Mouse (Mus musculus): ENCODE measurements around the gene Spi1. TPM values are rescaled to one million over a fixed set of nuclear protein-coding genes. Genes with fewer than 3 reads are reported as not detected.

Gene Spi1
- 9.5 and 10.5 TPM in 2 replicates for polyA plus RNA-seq (2021; fragmentation: Nextera tagmentation)
- long read RNA-seq, experiment 1, transcript Spi1-201 (5 exons, 2,034 nt): major isoform, 14 of 17 reads
- long read RNA-seq, experiment 1, partial matches to known transcripts: 1 of 17 reads
- long read RNA-seq, experiment 1, other reads (novel, unspliced or antisense): 2 of 17 reads
- long read RNA-seq, experiment 2, transcript Spi1-201 (5 exons, 2,034 nt): major isoform, 14 of 16 reads
- long read RNA-seq, experiment 2, partial matches to known transcripts: 0 of 16 reads
- long read RNA-seq, experiment 2, other reads (novel, unspliced or antisense): 2 of 16 reads

DNA sequence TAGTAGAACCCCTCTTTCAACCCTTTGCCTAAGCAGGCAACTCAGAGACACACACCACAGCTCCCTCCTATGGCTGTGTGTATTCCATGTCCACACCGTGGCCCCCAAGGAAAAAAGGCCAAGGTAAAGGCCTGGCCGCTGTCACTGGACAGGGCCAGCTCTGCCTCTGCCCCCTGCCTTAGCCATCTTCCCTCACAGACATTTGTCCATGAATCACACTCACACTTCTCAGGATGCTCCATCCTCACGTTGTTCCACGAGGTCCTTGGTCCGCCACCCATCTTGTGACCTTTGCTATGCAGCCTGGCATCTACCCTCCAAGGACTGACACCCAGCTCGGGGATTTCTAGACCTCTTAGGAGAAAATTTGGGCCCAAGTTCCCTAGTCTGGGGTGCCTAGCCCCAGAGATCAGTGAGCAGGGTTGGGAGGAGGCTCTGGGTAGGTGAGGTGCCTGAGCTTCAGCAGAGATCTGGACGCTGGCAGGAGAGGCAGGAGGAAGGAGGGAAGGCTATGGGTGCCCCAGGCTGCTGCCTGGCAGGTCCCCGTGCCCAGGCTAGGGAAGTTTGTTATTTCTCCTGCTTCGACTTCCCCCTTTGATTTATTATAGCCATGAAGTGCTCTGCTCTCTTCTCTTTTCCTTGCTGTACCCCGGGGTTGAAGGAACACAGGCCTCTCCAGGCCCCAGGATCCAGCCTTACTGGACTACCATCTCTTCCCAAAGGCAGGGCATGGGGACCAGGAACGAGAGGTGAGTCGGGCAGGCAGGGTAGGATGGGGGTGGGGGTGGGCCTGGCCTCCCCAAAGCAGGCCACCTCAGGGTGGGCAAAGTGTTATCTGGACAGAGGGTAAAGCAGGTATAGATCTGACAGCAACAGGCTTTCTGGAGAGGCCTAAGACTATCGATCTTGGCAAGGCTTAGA is at the start of gene Spi1:
Gene Spi1 (plus strand): TSS at position 616 of the 921 bp plus-strand sequence.

GRCm38 (mm10) chr2:91035385-91035784 is 46.8 kb upstream of the Spi1 start, which contains the start of gene Rapsn:
Rapsn (plus strand) TSS chr2:91035620.

DNA sequence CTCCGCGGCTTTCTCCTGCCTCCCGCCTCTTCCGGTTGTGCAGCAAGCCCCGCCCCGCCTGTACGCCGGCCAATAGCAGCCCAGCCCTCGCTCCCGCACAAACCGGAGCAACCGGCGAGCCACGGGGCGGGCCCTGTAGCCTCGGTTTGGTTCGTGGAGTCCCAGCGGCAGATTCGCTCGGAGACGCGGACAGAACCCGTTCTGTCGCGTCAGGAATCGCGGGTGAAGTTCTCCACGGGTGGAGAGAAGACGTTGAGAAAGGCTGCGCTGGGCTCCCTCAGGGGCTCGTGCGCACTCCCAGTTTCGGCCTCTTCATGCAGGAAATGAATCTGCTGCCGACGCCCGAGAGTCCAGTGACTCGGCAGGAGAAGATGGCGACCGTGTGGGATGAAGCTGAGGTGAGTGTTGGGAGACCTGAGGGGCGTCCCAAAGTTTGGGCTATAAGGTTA is 28.2 kb upstream of the Spi1 start, which contains the start of gene Psmc3:
Gene Psmc3 (plus strand): TSS at position 76 of the 449 bp plus-strand sequence.

DNA sequence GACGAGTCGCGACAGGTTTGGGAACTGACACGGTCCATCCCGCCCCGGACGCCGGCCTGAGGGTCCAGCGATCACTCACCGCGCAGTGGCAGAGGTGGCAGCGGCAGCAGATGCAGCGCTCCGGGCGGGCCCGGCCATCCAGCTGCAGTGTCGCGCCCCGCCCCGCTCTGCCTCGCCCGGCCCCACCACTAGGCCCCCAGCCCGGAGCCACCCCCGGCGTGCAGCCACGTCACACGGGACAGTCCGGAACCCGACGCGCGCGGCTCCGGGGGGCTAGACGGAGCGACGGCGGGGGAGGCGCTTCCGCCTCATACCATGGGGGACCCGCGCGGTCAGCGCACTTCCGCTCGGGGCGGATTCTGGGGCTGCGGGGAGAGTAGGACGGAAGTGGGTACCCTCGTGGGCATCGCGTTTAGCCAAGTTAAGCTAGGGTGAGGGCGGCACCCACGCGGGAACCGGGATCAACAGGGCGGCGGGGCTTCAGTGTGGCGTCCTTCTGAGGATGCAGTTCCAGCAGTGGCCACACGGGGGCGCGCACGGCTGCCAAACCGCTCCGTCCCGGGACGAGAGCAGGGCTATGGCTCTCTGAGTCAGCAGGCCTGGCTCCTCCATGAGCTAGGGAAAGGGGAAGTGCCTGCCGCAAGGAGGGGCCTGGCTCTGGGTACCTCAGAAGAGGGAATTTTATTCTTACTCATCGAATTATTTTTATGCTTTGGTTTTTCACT is 12.0 kb upstream of the Spi1 start, which contains the start of gene Slc39a13:
Gene Slc39a13 (minus strand): TSS at position 342 of the 725 bp plus-strand sequence.

DNA sequence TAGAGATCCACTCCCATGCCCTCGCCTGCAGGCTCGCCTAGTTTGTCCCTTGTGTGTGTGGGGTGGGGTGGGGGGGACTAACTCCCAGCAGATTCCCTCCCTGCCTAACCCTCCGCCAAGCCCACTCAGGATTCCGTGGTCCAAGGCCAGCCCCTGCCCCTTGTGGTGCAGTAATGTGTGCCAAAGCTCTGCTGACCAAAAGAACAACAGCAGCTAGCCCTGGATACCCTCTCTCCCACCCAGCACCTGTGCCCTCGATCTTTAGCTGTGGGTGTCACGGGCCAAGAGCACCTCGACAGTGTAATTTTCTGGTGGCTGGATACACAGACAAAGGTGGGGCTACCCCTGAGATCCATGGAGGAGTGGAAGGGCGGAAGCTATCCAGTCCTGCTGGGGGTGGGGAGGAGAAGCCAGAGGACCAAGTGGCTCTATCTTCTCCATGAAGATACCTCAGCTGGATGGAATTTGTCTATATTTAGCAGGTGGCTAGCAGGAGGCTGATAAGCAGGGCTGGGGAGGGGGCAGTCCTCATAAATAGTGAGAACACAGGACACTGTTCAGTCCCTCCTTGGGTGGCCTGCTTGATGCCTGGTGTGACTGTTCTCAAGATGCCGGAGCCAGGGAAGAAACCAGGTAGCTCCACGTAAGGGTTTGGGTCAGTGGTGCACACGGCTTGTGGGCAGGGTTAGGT is 35.5 kb downstream of the Spi1 start, which contains the start of gene Mybpc3:
Gene Mybpc3 (plus strand): TSS at position 560 of the 691 bp plus-strand sequence.

Other genes starting within 250 kb of the Spi1 start
- gene Mtch2, start 235.2 kb upstream of the Spi1 start, polyA plus RNA-seq (2021; fragmentation: Nextera tagmentation): 207 and 221 TPM in 2 replicates
- 41.8 and 82.9 TPM in 2 replicates for gene C1qtnf4, start 196.5 kb upstream of the Spi1 start, polyA plus RNA-seq (2021; fragmentation: Nextera tagmentation)
- gene Kbtbd4, start 177.7 kb upstream of the Spi1 start, polyA plus RNA-seq (2021; fragmentation: Nextera tagmentation): 28.5 and 28.6 TPM in 2 replicates
- gene Ndufs3, start 177.6 kb upstream of the Spi1 start, polyA plus RNA-seq (2021; fragmentation: Nextera tagmentation): 465 and 492 TPM in 2 replicates
- 34.3 and 40.7 TPM in 2 replicates for gene Celf1, start 142.0 kb upstream of the Spi1 start, polyA plus RNA-seq (2021; fragmentation: Nextera tagmentation)
- gene Rapsn, start 46.8 kb upstream of the Spi1 start, polyA plus RNA-seq (2021; fragmentation: Nextera tagmentation): 1.6 and 2.0 TPM in 2 replicates
- 260 and 264 TPM in 2 replicates for gene Psmc3, start 28.4 kb upstream of the Spi1 start, polyA plus RNA-seq (2021; fragmentation: Nextera tagmentation)
- 9.4 and 12.4 TPM in 2 replicates for gene Slc39a13, start 12.0 kb upstream of the Spi1 start, polyA plus RNA-seq (2021; fragmentation: Nextera tagmentation)
- gene Mybpc3, start 35.8 kb downstream of the Spi1 start, polyA plus RNA-seq (2021; fragmentation: Nextera tagmentation): not detected in 2 replicates
- 38.4 and 54.1 TPM in 2 replicates for gene Madd, start 101.4 kb downstream of the Spi1 start, polyA plus RNA-seq (2021; fragmentation: Nextera tagmentation)
- 3.4 and 4.1 TPM in 2 replicates for gene Nr1h3, start 120.4 kb downstream of the Spi1 start, polyA plus RNA-seq (2021; fragmentation: Nextera tagmentation)
- gene Acp2, start 120.5 kb downstream of the Spi1 start, polyA plus RNA-seq (2021; fragmentation: Nextera tagmentation): 30.0 and 33.9 TPM in 2 replicates
- gene Ddb2, start 154.6 kb downstream of the Spi1 start, polyA plus RNA-seq (2021; fragmentation: Nextera tagmentation): 1.9 TPM in 2 replicates
- gene Pacsin3, start 173.6 kb downstream of the Spi1 start, polyA plus RNA-seq (2021; fragmentation: Nextera tagmentation): 18.7 and 21.9 TPM in 2 replicates
- 44.2 and 45.4 TPM in 2 replicates for gene Arfgap2, start 182.6 kb downstream of the Spi1 start, polyA plus RNA-seq (2021; fragmentation: Nextera tagmentation)

All from layer of hippocampus, adult 6 months (tissue).